Mouse (Mus musculus) lung, postnatal 10 days (tissue): ENCODE data around the gene Ccdc191.

Experiments used
- DNase-seq: peaks from one replicate; pipeline ENCODE4 v3.0.0; 2021

Ccdc191 gene

GRCm38 (mm10) chr16:43932319-43932718 is 42.7 kb downstream of the Ccdc191 start:
- no peak for DNase-seq

GRCm38 (mm10) chr16:43933041-43933440 is 43.4 kb downstream of the Ccdc191 start:
- DNase-seq, result no peak

GRCm38 (mm10) chr16:43934856-43935255 is 45.3 kb downstream of the Ccdc191 start:
- no peak for DNase-seq

GRCm38 (mm10) chr16:43935367-43935766 is 45.8 kb downstream of the Ccdc191 start:
- no peak for DNase-seq

GRCm38 (mm10) chr16:43935892-43936291 is 46.3 kb downstream of the Ccdc191 start:
- no peak for DNase-seq

- DNase-seq, result no peak
Observed at GRCm38 (mm10) chr16:43940846-43941245, 51.2 kb downstream of the Ccdc191 start.

- DNase-seq, result no peak
Observed at GRCm38 (mm10) chr16:43945351-43945750, 55.8 kb downstream of the Ccdc191 start.

- DNase-seq, result peak; percentile 19
Observed at GRCm38 (mm10) chr16:43945869-43946268, 56.3 kb downstream of the Ccdc191 start.

- peak; percentile 29 for DNase-seq
Observed at GRCm38 (mm10) chr16:43951591-43951990, 62.0 kb downstream of the Ccdc191 start.

GRCm38 (mm10) chr16:43954913-43955312 is 65.3 kb downstream of the Ccdc191 start:
- DNase-seq, result no peak

GRCm38 (mm10) chr16:43958038-43958437 is 68.4 kb downstream of the Ccdc191 start:
- DNase-seq, result no peak

- DNase-seq, result no peak
Observed at GRCm38 (mm10) chr16:43963291-43963690, 73.7 kb downstream of the Ccdc191 start.

GRCm38 (mm10) chr16:43963780-43964179 is 74.2 kb downstream of the Ccdc191 start:
- DNase-seq, result no peak

- DNase-seq, result no peak
Observed at GRCm38 (mm10) chr16:43965781-43966389, 76.3 kb downstream of the Ccdc191 start.

- no peak for DNase-seq
Observed at GRCm38 (mm10) chr16:43970426-43970825, 80.8 kb downstream of the Ccdc191 start.

- DNase-seq, result no peak
Observed at GRCm38 (mm10) chr16:43971189-43971588, 81.6 kb downstream of the Ccdc191 start.

- DNase-seq, result no peak
Observed at GRCm38 (mm10) chr16:43971741-43972140, 82.1 kb downstream of the Ccdc191 start.

GRCm38 (mm10) chr16:43972391-43972790 is 82.8 kb downstream of the Ccdc191 start:
- no peak for DNase-seq

- DNase-seq, result no peak
Observed at GRCm38 (mm10) chr16:43973147-43973546, 83.5 kb downstream of the Ccdc191 start.

- no peak for DNase-seq
Observed at GRCm38 (mm10) chr16:43973606-43974220, 84.1 kb downstream of the Ccdc191 start.

GRCm38 (mm10) chr16:43979010-43979327 is 89.4 kb downstream of the Ccdc191 start:
- no peak for DNase-seq

GRCm38 (mm10) chr16:43979328-43980109 is 89.9 kb downstream of the Ccdc191 start, which contains the start of gene Zdhhc23:
Gene Zdhhc23 (minus strand): TSS chr16:43979791.
- peak; percentile 29 for DNase-seq

- DNase-seq, result no peak
Observed at GRCm38 (mm10) chr16:43980110-43980609, 90.6 kb downstream of the Ccdc191 start.

- no peak for DNase-seq
Observed at GRCm38 (mm10) chr16:43986299-43986698, 96.7 kb downstream of the Ccdc191 start.
